Mouse (Mus musculus): Measurements from ENCODE around the gene Pde7b.

Pde7b gene

DNA sequence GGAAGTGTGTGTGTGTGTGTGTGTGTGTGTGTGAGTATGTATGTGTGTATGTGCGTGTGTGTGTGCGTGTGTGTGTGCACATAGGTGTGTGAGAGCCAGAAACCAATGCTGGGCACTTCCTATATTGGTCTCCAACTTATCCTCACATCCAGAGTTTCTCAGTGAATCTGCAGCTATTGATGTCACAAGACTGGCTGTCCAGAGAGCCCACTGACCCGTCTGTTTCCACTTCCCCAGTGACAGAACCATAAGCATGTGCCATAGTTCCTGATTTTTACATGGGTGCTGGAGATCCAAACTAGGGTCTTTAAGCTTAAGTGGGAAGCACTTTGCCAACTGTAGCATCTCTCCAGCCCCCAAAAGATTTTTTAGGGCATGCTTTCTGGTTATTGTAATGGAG is 71.6 kb downstream of the Pde7b start:
- no peak for DNase-seq

DNA sequence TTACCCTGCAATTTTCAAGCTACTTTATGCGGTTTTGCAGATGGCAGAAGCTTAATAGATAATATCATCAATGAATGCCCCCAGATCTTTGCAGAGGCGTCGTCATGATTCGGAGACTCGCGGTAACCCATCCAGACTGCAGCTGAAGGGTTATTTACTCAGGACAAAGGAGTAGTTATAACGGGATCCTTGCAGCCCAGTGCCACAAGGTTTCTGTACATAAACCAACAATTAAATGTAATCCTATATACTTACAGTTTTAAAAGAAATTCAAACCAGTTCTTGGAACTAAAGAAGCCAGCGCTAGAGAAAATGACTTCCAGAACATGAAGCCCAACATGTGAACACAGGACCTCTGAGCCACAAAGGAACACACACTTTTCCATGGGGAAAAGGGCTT is 88.5 kb downstream of the Pde7b start:
- no peak for DNase-seq

DNA sequence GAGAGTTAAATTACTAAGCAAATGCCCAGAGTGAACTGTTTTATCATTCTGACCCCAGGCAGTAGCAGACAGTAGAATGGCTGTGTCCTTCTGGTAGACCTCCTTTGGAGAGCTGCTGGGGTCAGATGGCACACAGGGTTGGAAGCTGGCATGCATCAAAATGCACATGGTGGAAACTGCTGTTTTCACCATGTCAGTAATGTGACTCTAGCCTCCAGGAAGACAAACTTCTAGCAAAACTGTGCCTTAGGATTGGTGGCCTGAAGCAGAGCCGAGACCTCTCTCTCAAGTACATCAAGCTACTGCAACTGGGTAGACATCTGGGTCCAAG is 91.8 kb downstream of the Pde7b start:
- no peak for DNase-seq

DNA sequence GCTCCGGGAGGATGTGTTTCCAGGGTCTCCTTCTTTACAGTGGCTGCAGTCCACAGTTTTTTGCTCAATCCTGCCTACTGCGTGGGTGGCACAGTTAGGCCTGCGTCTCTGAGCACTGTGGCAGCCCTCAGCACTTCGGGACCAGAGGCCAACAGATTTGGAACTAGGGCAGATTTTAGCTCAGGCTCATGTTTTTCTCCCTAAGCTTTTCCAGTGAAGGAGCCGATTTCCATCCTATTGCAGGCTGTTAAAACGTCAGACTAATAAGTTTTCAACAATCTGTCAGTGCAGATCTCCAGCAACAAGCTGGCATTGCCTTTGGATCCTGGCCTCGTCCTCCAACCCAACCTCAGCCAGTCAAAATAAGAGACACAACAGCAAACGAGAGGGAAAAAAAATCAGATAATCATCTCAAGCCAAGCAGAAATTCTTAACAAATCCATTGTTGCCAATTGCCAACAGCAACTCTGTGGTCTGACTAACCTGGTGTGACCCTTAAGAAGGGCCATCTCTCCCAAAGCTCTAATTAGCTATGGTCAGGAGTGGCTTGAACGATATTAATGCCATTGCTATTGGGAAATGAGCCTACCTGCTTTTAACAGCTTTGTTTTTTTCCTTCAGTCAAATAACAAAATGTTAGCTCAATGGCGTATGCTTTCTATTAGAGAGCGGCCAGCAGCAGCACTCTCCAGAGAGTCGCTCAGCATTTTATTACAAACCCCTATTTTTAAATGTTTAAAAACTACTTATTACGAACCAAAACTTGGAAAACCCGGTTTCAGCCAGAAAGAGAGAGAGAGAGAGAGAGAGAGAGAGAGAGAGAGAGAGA is 92.4 kb downstream of the Pde7b start:
- DNase-seq: no peak

DNA sequence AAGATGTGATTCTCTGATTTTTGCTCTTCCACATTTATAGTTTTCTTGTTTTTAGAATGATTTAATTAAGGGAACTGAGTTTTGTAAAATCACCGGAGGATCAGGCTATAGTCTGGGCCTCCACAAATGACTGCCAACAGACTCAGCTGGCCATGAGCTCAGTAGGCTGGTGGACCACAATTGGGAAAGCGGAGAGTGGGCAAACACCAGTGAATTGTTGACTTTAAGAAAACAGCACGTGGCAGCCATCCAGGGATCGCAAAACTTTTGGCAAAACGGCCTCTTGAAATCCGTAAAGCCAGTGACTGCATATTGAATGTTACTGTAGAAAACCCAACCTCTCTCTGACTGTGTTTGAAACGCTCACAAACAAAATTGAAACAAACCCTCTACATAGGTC is 94.8 kb downstream of the Pde7b start:
- peak; percentile 70 to 77 for DNase-seq

DNA sequence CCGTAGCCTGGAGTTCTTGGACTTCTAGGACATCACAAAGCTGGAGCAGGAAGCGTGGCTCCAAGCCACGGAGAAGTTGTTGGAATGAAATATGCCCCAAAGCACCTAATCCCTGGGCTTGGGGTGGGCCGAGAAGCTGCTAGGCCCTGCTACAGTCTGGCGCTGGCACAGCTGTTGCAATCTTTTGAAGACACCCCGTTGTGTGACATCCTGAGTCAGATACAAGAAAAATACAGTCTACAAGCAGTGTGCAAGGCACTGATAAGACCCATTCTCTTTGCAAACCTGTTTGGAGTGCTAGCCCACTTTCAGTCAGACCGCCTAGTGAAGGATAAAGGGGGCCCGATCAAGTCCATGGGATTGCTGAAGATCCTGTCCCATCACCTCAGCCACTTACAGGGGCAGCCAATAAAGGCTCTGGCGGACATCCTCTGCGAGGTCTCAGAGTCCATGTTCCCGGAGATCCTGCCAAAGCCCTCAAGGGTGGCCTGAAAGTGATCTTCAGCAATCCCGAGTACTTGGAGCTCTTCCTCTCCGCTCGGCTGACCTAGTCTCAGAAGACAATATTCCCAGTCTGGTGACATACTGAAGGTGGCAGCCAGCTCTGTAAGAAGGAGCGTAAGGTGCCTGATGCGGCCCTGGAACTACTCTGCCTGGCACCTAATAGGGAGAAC is 99.0 kb downstream of the Pde7b start:
- no peak for DNase-seq

DNA sequence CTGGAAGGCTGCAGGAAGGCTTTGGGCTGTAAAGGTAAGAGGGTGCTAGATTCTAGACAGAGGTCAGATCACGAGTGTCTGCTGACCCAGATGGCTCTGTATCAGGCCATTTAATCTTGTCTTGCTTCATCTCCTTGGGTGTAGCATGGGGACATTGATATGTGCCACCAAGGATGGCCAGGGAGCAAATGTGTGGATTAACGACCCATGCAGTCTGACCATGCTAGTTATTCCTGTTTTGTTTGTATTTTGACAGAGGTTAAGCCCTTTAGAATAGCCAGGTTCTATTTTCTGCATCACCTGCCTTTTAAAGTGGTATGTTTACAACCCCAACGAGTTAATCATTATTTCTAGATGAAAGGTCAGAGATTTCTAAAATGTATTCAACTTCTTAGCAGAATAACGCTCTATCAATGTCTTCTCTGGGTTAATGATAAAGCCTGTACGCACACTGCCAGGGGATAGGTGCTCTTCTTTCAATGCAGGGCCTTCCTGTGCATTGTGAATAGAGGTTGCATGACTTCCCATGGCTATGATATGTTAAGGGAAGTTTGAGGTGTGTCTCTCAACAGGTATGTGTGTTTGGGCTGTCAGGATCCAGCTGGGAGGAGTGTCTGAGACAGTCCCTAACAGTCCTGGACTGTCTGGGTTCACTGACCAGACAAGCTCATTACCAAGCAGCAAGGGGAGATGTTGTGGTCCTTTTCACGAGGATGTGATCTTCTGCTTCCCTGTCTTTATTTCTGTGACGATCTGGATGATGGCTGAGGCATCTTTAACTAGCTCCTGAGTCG is 103.0 kb downstream of the Pde7b start:
- no peak for DNase-seq

DNA sequence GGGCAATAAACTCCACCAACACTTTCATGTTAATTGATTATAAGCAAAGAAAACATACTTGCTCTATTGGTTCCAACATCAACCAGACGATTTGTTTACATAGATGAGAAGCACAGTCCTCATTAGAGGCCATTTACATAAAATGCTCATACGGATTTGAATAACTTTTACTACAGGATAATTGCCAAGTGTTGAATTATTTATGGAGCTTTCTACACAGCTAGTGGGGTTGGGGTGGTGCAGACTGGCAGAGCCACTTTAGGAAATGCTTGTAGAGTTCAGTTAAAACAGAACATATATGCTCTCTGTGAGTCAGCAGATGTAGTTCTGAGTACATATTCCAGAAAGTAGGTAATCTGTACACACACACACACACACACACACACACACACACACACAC is 118.9 kb downstream of the Pde7b start:
- DNase-seq: no peak

DNA sequence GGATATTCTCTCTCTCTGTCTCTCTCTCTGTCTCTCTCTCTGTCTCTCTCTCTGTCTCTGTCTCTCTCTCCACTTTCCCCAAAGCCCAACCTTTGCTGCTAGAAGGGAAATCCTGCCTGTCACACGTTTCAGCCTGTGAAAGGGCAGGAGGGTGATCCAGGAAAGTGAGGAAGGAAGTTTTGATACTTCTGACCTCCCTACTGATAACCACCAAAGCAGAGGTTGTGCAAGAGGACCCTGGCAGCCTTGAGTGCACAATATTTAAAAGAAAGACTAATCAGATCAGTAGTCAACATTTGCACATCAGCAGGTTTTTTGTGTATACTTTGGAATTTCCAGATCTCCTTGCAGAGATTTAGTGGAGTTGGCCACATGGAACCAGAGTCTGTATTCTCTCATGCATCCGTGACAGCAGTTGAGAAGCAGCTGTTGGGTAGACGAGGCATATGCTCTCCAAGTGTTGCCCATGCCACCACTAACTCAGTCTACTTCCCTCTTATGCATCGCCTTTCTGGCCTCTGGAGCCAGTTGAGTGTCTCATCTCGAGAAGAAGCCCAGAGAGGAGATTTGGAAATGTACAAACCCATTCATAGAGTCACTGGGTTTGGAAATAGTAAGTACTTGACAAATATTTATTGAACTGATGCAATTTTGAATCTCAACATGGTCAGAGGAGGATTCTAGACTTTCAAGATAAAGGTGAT is 129.6 kb downstream of the Pde7b start:
- peak in 1 of 2 experiments; percentile 11 for DNase-seq

DNA sequence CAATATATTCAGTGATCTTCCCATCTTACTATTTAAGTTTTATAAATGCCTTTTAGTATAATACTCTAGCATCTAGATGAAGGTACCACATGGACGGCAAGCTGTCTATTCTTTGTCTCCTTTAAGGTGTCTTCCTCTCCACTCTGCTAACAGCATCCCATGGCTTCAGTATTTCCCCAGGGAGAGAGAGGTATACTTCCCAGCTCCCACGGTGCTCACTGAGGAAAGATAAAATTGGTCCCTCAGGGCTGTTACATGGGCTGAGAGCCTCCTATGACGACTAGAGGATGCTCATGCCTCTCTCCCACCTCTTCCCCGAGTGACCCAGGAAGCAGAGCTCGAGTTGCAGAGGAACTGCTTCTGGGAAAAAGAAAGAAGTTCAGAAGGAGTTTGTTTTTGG is 130.9 kb downstream of the Pde7b start:
- no peak for DNase-seq

DNA sequence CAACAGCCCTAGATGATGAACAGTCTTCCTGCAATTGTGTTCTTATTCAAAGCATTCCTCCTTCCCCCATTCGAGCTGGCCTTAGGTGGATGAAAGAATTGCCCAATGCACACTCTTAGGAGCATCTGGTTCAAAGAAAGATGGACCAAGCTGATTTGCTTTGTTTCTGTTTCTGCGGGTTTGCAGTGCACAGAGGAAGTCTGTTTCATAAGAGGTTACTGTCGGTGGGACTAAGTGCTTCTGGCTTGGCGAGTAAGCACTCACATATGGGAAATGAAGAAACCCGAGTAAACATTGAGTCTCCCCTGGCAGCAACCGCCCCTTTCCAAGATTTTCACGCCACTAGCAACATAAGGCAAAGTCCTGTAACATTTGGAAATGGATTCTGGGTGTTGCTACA is 134.8 kb downstream of the Pde7b start:
- DNase-seq: peak; percentile 28 to 51

DNA sequence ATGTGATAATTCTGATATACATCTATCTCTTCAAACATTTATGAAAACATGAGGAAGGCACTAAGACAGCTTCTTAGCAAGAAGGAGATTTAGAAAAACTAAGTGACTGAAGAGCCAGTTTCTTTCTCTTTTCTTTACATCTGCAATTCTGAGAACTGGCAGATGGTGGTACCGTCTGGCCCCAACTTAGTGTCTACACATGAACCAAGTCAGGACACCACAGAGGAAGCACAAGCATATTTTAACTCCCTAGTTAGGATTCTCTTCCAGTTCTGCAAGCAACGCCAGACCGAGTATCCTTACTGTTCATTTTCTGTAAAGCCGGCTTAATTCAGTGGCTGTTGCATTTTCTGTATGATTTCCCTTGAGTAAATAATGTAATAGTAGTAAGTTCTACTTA is 138.9 kb downstream of the Pde7b start:
- DNase-seq: no peak

DNA sequence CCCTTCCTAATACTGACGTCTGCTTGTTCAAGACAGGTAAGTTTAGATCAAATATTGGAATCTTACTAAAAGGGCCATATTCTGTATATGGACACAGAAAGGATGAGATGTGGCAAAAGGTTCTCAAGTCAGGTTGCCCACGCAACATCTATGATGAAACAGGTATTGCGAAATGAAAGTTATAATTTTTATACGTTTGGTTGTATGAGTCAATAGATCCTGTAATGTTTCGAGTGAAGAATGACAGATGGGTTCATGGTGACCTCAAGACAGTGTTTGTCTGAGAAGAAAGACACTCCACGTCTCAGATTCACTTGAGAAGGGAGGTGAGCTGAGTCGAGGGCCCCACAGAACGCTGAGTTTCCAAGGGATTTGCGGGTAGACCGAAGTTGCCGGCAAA is 149.9 kb downstream of the Pde7b start:
- DNase-seq: no peak

DNA sequence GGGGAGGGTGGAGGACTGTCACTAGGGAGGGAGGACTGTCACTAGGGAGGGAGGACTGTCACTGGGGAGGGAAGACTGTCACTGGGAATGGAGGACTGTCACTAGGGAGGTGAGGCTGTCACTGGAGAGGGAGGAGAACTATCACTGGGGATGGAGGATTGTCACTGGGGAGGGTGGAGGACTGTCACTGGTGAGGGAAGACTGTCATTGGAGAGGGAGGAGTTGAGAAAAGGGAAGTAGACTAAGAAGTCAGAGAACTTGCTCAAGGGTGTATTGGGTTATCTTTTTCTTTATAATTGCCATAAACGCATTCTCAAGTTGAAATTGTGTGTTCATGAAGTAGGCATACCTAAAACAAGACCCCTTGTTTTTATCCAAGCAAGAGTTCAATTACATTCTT is 150.5 kb downstream of the Pde7b start:
- DNase-seq: no peak

DNA sequence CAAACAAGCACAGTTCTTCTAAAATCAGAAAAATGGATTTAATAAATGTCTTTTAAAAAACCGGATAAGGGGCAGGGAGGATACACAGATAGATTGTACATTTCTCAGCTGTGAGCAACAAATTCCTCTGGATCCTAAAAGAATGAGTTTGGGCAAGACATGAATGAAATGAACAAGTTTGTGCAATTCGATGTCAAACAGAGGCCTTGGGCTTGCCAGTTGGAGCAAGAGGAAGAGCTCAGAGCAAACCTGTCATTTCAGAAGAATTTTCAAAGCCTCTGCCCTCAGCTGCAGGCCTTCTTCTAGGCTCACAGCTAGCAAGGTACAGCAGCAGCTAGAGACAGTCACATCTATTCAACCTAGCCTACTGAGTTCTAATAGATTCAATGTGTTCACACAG is 153.4 kb downstream of the Pde7b start:
- no peak for DNase-seq

DNA sequence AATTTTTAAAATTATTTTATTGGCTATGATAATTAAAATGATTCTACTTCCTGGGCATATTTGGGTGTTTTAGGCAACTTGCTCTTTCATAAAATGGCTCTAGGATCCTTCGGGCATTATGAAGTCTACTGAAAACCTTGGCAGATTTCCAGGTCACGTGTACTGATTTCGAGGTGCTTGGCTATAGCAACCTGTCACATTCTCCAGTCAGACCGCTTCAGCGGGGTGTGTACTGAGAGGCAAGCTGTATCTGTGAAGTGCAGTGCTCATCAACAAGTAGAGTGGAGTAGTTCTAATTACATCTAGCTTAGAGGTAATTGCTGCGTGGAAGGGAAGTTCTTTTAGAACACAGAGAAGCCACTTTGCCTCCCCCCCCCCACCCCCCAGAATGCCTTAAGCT is 156.2 kb downstream of the Pde7b start:
- no peak for DNase-seq

DNA sequence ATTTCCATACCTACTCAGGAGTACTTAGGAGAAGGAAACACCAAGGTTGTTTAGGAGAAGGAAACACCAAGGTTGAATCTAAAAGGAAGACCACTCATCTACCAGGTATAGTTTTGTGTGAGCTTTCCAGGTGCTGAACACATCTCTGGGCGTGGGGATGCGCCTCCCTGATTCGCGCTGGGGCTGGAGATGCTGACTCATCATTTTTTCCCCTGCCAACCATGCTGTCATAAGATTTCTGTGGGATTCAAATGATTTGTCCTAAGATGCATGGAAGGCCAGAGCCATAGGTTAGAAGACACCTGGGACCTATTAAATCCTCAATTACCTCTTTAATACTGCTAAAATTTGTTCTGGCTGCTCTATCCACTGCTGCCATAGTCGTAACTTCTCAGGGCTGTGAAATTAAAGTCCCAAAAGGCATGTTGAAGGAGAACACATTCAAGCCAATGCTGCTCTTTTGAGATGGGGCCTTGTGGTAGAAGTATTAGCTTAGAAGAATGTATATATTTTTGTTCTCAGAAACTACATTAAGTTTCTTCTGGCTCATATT is 157.1 kb downstream of the Pde7b start:
- DNase-seq: no peak

DNA sequence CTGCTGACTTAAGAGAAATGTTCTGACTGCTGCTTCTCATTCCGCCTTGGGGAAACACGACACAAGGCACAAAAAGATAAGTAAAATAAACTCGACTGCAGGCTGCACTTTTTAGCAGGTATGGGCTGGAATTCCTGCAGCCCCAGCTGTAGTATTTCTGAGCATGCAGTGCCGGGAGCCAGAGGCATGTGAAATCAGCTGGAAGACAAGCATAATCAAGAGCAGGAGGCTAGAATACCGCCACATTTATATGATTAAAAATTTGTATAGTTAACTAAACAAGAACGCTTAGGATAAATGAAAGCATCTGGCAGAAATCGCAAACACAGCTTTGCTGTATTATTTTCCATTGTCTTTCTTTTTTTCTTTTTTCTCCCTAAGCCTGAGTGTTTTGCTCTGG is 168.4 kb downstream of the Pde7b start:
- no peak for DNase-seq

DNA sequence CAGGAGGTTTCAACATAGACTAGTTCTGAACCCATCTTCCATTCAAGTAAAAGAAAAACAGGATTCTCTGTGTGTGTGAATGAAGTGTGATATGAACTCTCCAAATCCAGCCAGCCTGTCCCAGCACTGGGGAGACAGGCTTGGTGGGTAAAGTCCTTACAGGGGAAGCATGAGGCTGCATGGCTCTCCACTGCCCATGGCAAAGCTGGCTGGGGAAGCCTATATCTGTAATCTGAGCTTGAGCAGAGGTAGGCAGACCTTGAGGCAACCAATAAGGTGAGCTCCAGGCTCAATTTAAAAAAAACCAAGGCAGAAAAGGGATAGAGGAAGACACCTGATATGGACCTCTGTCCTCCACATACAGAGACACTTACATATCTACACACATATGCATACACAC is 173.5 kb downstream of the Pde7b start:
- DNase-seq: no peak

DNA sequence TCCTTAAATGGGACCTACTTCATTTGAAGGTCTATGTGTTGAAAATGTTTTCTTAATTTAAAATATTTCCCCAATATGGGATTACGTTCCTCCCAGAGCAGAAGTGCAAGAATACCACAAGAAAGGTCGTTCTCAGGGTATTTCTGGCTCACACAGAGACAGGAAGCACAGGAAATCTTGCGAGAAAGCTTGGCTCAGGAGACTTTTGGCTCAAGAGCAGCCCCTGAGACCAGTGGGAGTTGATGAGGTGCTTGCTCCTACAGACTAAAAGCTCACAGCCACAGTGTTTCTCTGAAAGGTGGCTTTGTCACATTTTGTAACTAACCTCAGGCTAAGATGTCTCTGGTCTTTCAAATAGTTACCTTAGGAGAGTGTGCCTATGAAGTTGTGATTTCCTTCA is 174.1 kb downstream of the Pde7b start:
- no peak for DNase-seq

DNA sequence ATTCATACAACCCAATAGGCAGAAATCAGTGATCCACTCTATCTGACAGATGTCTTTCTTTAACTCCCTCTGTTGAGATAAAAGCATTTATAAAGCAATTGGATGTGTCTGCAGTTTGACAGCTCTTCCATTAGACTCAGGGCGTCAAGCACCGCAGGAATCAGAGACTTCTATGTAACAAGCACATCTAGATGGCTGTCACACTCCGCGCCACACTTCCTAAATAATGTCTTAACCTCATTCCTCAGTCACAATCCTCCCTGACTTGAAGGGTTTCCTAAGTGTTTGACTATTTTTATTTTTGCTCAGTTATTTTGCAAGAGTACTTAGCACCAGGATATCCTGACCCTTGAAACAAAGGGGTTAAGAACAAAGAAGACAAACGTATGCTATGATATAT is 174.7 kb downstream of the Pde7b start:
- no peak for DNase-seq

DNA sequence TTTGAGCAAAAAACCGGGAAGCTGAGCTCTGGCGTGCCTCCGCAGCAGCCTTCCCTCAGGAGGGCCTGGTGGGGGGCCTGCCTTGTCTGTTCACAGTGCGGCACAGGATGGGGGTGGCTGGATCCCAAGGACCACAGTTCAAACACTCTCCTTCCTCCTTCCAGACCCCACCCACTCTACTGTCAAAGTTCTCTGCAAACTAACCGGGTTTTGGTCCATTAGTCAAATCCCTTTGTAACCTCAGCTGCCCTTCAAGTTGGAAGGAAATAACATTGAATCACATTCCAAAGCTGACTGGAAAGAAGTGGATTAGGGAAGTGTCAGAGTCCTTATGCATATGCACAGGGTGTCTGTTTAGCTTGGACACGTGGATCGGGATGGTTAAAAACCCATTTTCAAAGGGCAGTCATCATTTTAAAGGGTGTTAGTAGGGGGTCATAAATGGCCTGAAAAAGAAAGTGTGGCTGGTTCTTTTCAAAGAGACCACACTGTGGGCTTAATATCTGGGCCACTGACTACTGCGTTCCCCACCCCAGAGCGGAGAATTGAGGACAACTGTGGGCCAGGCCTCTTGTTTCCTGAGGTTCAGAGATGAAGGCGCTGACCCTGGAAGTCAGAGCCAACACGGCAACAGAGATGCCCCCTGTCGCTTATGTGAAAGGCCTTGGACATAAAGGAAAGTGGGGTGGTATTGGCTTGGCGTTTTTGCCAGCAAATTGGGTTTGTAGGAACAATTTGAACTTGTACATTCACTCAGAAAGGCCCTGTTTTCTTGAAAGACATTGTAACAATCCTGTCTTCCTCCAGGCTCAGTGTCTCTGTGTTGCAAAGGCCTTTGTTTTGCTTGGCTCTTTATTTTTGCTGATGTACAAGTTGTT is 175.8 kb downstream of the Pde7b start:
- no peak for DNase-seq

Measured in lung, adult 18-20 months (tissue).